Mouse (Mus musculus): ENCODE results near the gene C9.

GRCm38 (mm10) chr15:6461381-6461780, 16.3 kb downstream of the C9 start:
- no peak for TF ChIP-seq CTCF (IDR thresholded peaks at IDR 0.05; ENCODE audit: insufficient read depth, low read depth, low read length)
- TF ChIP-seq POLR2A (IDR thresholded peaks at IDR 0.05; ENCODE audit: insufficient read depth, low read depth, low read length), result no peak
